Mouse (Mus musculus) liver, adult 2 months (tissue): ENCODE data around the gene Klrb1a.
"Not testable (repeated sequence)": the region's sequence is repeated elsewhere in the genome, so short reads cannot be mapped to it uniquely, and the experiment has no call there.

Source experiments
- CTCF ChIP-seq: fragments of 200-500 bp; IDR thresholded peaks from 2 replicates; pipeline ENCODE4 v1.5.1; 2011; ENCODE audit warnings: low read depth, low read length, control low read depth
- POLR2A ChIP-seq: fragments of 200-500 bp; IDR thresholded peaks from 2 replicates; pipeline ENCODE4 v1.6.1; 2011; ENCODE audit warnings: low read length, control low read depth; ENCODE audit not compliant: insufficient read depth; ENCODE audit errors: extremely low read depth

DNA sequence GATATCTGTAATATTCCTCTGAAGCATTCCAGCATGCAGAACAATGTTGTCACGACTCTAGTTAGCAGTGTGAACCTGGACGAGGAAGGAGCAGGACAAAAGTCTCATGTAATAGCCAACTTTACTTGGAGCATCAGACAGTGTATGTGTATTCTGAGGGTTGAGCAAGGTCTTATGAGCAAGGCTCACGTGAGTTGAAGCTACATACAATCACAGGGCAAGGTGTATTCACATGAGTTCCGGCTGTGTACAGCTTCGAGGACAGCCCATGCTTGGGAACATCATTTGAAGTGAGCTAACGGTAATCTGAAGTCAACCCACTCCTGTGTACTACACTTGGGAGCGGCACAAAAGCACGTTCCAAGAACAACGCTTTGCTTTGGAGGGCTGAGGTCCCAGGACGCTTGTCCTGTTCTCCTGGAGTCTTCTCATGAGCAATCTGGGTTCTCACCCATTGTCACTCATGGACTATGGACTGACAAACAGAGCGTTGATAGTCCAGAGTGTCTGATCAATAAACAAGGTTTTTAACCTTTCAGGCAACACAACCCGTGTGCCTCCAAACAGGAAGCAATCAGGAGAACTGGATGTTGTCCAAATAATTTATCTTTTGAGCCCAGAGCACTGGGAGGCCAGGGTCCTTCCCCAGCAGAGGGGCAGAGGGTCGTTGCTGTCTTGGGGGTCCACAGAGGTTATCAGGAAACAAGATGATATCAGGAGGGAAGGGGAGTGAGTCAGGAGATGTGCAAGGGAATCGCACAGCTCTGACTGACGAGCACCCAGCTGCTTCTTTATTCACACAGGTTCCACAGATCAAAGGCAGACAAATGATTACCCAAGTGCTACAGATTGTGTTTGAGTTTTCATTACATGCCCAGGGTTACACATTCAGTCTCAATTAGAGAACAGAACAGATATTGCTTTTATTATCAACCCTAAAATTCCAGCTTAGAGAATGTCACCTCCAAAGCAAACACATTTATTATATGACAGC lies 7.9 kb upstream of the Klrb1a start:
- not testable (repeated sequence) for TF ChIP-seq POLR2A, CTCF
